Mouse (Mus musculus) C2C12 (cell line): ENCODE measurements around the gene Cdkn1c. TPM values are rescaled to one million over a fixed set of nuclear protein-coding genes. Genes with fewer than 3 reads are reported as not detected.

ENCODE experiments used
- H3K27me3 ChIP-seq: one replicate; pipeline ENCODE4 v1.6.1; 2011; ENCODE audit not compliant: control insufficient read depth, insufficient read depth, insufficient read length
- H3K36me3 ChIP-seq: one replicate; pipeline ENCODE4 v1.6.1; 2011; ENCODE audit not compliant: control insufficient read depth, insufficient read depth
- H3K4me3 ChIP-seq: one replicate; pipeline ENCODE4 v1.5.1; 2011; ENCODE audit warnings: mild to moderate bottlenecking, control low read depth; ENCODE audit not compliant: poor library complexity, insufficient read depth, severe bottlenecking
- H3K79me2 ChIP-seq: one replicate; pipeline ENCODE4 v1.6.1; 2011; ENCODE audit not compliant: control insufficient read depth, insufficient read depth
- H3K79me3 ChIP-seq: one replicate; pipeline ENCODE4 v1.6.1; 2011; ENCODE audit warnings: low read depth, control low read depth
- H3ac ChIP-seq: one replicate; pipeline ENCODE3; 2011; ENCODE audit warnings: low read depth; ENCODE audit not compliant: control insufficient read depth, insufficient read length
- CEBPB ChIP-seq: IDR thresholded peaks from one replicate; pipeline ENCODE4 v1.6.1; 2011; ENCODE audit warnings: low read depth, mild to moderate bottlenecking, control low read depth, moderate library complexity
- CTCF ChIP-seq: IDR thresholded peaks from one replicate; pipeline ENCODE4 v1.5.1; 2011; ENCODE audit not compliant: control insufficient read depth, insufficient read depth, insufficient read length
- FOSL1 ChIP-seq: IDR thresholded peaks from one replicate; pipeline ENCODE4 v1.8.0; 2011; ENCODE audit warnings: mild to moderate bottlenecking, low read length; ENCODE audit not compliant: poor library complexity, insufficient read depth, severe bottlenecking
- MAX ChIP-seq: IDR thresholded peaks from one replicate; pipeline ENCODE4 v1.6.1; 2011; ENCODE audit warnings: mild to moderate bottlenecking, control low read depth
- MYOD1 ChIP-seq: IDR thresholded peaks from one replicate; pipeline ENCODE4 v1.6.1; 2011; ENCODE audit warnings: low read depth; ENCODE audit not compliant: control insufficient read depth, insufficient read length
- MYOG ChIP-seq: IDR thresholded peaks from one replicate; pipeline ENCODE4 v1.6.1; 2011; ENCODE audit not compliant: control insufficient read depth, insufficient read length; ENCODE audit errors: extremely low read depth
- USF1 ChIP-seq: IDR thresholded peaks from one replicate; pipeline ENCODE4 v1.6.1; 2011; ENCODE audit warnings: low read depth, mild to moderate bottlenecking, control low read depth, moderate library complexity
- polyA plus RNA-seq: library from polyadenylated mRNA; unstranded; fragments of >200 nt; fragmentation: generic; extraction: Trizol; gene quantifications from one replicate; pipeline ENCODE4 v1.2.1, GENCODE M21; 2012; ENCODE audit warnings: missing spikeins

The Cdkn1c gene
- polyA plus RNA-seq, 1 experiment: 2.3 TPM

- Histone ChIP-seq H3K4me3 (no peak overlapping the region), H3K79me3 (no peaks in the 10 kb centered on the region), H3K79me2 (no peaks in the 10 kb centered on the region), H3ac (no peak overlapping the region), H3K36me3 (no peaks in the 10 kb centered on the region), H3K27me3 (peaks cover 8% of the 10 kb centered on the region)
- TF ChIP-seq MAX (no peak), MYOD1 (no peak), CEBPB (no peak), MYOG (no peak), CTCF (peak; percentile 69)
Measured at GRCm38 (mm10) chr7:143469946-143470345, 9.1 kb upstream of the Cdkn1c start.

DNA sequence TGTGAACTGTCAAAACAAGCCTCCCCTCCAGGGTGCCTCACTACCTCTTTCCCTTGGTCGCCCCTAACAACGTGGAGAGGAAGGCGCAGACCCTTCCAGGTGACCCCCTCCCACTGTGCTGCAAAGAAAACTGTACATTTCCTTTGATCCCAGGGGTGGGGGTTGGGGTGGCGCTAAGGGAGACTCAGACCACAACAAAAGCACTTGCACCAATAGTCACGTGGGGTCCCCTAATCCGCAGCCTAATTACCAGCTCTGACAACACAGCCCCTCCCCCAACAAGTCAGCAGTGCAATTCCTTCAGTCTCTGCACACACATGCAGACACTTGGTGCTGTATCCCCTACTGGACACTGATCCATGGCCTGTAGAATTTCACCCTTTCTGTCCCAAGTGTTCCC lies 6.9 kb upstream of the Cdkn1c start:
- Histone ChIP-seq H3ac (no peak overlapping the region), H3K36me3 (no peaks in the 10 kb centered on the region), H3K27me3 (peaks cover 8% of the 10 kb centered on the region), H3K79me2 (no peaks in the 10 kb centered on the region), H3K4me3 (no peak overlapping the region), H3K79me3 (no peaks in the 10 kb centered on the region)
- TF ChIP-seq MYOG (no peak), MYOD1 (no peak), MAX (no peak), CTCF (no peak), USF1 (no peak), FOSL1 (no peak), CEBPB (no peak)

- Histone ChIP-seq H3K79me3 (no peaks in the 10 kb centered on the region), H3K4me3 (no peak overlapping the region), H3K79me2 (no peaks in the 10 kb centered on the region), H3ac (no peak overlapping the region), H3K36me3 (no peaks in the 10 kb centered on the region), H3K27me3 (peaks cover 8% of the 10 kb centered on the region)
- TF ChIP-seq CTCF: peak; percentile 74
- no peak for TF ChIP-seq MYOD1
Measured at GRCm38 (mm10) chr7:143466099-143466677, 5.3 kb upstream of the Cdkn1c start.

- Histone ChIP-seq H3K79me3 (no peaks in the 10 kb centered on the region), H3ac (no peak overlapping the region), H3K36me3 (no peaks in the 10 kb centered on the region), H3K27me3 (peaks cover 8% of the 10 kb centered on the region), H3K79me2 (no peaks in the 10 kb centered on the region), H3K4me3 (no peak overlapping the region)
- TF ChIP-seq MAX: no peak
- no peak for TF ChIP-seq MYOG
- no peak for TF ChIP-seq MYOD1
- TF ChIP-seq CEBPB: no peak
- TF ChIP-seq FOSL1: no peak
- TF ChIP-seq CTCF: no peak
- TF ChIP-seq USF1: no peak
Measured at GRCm38 (mm10) chr7:143464811-143465560, 4.1 kb upstream of the Cdkn1c start.

- Histone ChIP-seq H3K27me3 (peaks cover 19% of the 10 kb centered on the region), H3K79me3 (no peaks in the 10 kb centered on the region), H3K4me3 (no peak overlapping the region), H3K79me2 (no peaks in the 10 kb centered on the region), H3K36me3 (no peaks in the 10 kb centered on the region), H3ac (no peak overlapping the region)
- no peak for TF ChIP-seq CEBPB
- TF ChIP-seq MYOG: no peak
- TF ChIP-seq CTCF: peak; percentile 70
- no peak for TF ChIP-seq USF1
- TF ChIP-seq MAX: no peak
Measured at GRCm38 (mm10) chr7:143463865-143464415, 3.1 kb upstream of the Cdkn1c start.

DNA sequence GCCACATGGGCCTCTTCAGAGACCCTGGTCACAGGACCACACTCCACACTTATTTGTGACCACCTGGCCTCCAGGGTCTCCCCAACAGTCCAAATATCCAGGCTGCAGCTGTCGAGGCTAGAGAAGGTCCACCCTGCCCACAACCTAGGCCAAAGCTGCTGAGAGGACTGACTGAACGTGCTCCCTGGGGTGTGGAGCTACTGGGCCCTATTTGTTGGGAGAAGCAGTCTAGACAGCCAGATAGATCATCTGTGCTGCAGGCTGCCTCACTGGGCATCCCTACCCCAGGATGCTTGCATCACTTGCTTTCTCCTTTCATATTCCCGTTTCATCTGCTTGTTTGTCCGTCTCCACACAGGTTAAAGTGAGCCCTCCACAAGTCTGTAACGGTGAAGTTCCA lies 1.7 kb upstream of the Cdkn1c start:
- no peak for TF ChIP-seq CTCF
- TF ChIP-seq MYOD1: no peak
- TF ChIP-seq FOSL1: no peak
- Histone ChIP-seq H3K27me3 (peaks cover 17% of the 10 kb centered on the region), H3K79me2 (no peaks in the 10 kb centered on the region), H3K79me3 (no peaks in the 10 kb centered on the region), H3K4me3 (no peak overlapping the region), H3K36me3 (no peaks in the 10 kb centered on the region), H3ac (no peak overlapping the region)
